Mouse (Mus musculus): ENCODE results near the gene Adam12. TPM values are rescaled to one million over a fixed set of nuclear protein-coding genes. Genes with fewer than 3 reads are reported as not detected.

The Adam12 gene
- total RNA-seq (2023), result not detected in 4 replicates

GRCm38 (mm10) chr7:134231378-134232346 is at the start of gene Adam12:
Gene Adam12, minus strand, starts transcription at chr7:134232146.

Other genes starting within 250 kb of the Adam12 start
- gene D7Ertd443e, start 153.5 kb upstream of the Adam12 start, total RNA-seq (2023), result not detected in 4 replicates